Mouse (Mus musculus): Measurements from ENCODE around the gene Mecom. TPM values are rescaled to one million over a fixed set of nuclear protein-coding genes. Genes with fewer than 3 reads are reported as not detected.
"Not testable (repeated sequence)": the region's sequence is repeated elsewhere in the genome, so short reads cannot be mapped to it uniquely, and the experiment has no call there.

Gene Mecom
- polyA plus RNA-seq, 1 experiment: 4.3 TPM

DNA sequence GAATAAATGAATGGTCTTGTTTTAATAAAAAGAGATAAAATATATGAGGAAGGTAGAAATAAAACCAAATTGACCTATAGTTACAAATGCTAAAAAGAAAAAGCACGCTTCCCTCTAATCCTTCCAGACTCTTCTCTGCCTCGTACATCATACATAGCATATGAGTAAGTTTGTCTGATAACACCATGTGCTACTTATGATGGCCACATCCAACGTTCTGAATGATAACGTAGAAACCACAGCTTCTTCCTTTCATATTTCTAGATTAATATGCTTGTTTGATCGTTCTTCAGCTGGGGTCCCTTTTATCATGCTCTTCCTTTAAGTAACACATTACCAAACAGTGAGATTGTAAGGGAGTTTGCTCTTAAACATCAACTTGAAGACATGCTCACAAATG, 310.3 kb downstream of the Mecom start:
- whole genome bisulfite sequencing: 92% methylated on average over 5 of the region's 5 CpGs
- no peak for DNase-seq
- no peak overlapping the region for H3K4me3 ChIP-seq (replicated peaks; ENCODE audit: insufficient read depth, low read depth, low read length)
- no peaks in the 10 kb centered on the region for H3K27me3 ChIP-seq (ENCODE audit: control insufficient read depth, insufficient read depth, low read length)
- no peaks in the 10 kb centered on the region for H3K4me1 ChIP-seq (ENCODE audit: control insufficient read depth, insufficient read depth, low read length)
- TF ChIP-seq CTCF (IDR thresholded peaks at IDR 0.05; ENCODE audit: borderline replicate concordance, insufficient read depth, low read depth, low read length) (no peak), POLR2A (IDR thresholded peaks at IDR 0.05; ENCODE audit: borderline replicate concordance, insufficient read depth, low read length) (no peak)
- no peak overlapping the region for H3K27ac ChIP-seq (ENCODE audit: insufficient read depth, low read length)

DNA sequence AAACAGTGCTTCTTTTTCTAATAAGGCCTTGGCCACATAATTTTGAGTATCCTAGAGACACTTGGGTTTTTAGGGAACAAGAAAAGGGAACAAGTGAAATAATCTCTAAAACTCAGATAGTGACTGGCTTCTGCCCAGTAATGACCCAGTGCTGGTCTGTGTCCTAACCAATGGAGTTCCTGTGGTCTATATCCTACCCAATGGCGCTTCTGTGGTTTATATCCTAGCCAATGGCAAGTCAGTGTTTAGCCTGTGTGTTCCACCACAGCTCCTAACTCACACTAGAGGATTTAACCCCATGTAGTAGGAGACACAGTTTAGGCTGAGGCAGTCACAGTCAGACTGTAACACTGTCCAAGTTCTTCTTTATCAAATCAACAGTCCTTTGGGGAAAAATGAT, 313.8 kb downstream of the Mecom start:
- Histone ChIP-seq H3K4me1 (ENCODE audit: control insufficient read depth, insufficient read depth, low read length) (no peaks in the 10 kb centered on the region), H3K4me3 (replicated peaks; ENCODE audit: insufficient read depth, low read depth, low read length) (no peak overlapping the region), H3K27me3 (ENCODE audit: control insufficient read depth, insufficient read depth, low read length) (no peaks in the 10 kb centered on the region), H3K27ac (ENCODE audit: insufficient read depth, low read length) (no peak overlapping the region)
- DNase-seq: no peak
- no peak for TF ChIP-seq CTCF (IDR thresholded peaks at IDR 0.05; ENCODE audit: borderline replicate concordance, insufficient read depth, low read depth, low read length)
- TF ChIP-seq POLR2A (IDR thresholded peaks at IDR 0.05; ENCODE audit: borderline replicate concordance, insufficient read depth, low read length): no peak
- 89% methylated on average over 1 of the region's 1 CpGs for WGBS

- H3K27ac ChIP-seq (ENCODE audit: insufficient read depth, low read length): no peak overlapping the region
- DNase-seq: peak in 1 of 2 experiments; percentile 3
- 42% methylated on average over 12 of the region's 12 CpGs for WGBS
- no peaks in the 10 kb centered on the region for H3K4me1 ChIP-seq (ENCODE audit: control insufficient read depth, insufficient read depth, low read length)
- TF ChIP-seq POLR2A (IDR thresholded peaks at IDR 0.05; ENCODE audit: borderline replicate concordance, insufficient read depth, low read length) (no peak), CTCF (IDR thresholded peaks at IDR 0.05; ENCODE audit: borderline replicate concordance, insufficient read depth, low read depth, low read length) (no peak)
- H3K4me3 ChIP-seq (replicated peaks; ENCODE audit: insufficient read depth, low read depth, low read length): no peak overlapping the region
- H3K27me3 ChIP-seq (ENCODE audit: control insufficient read depth, insufficient read depth, low read length): no peaks in the 10 kb centered on the region
Observed at GRCm38 (mm10) chr3:30227964-30228670, 319.7 kb downstream of the Mecom start.

GRCm38 (mm10) chr3:30226928-30227370, 320.9 kb downstream of the Mecom start:
- H3K4me1 ChIP-seq (ENCODE audit: control insufficient read depth, insufficient read depth, low read length): no peaks in the 10 kb centered on the region
- H3K27me3 ChIP-seq (ENCODE audit: control insufficient read depth, insufficient read depth, low read length): no peaks in the 10 kb centered on the region
- no peak for DNase-seq
- H3K4me3 ChIP-seq (replicated peaks; ENCODE audit: insufficient read depth, low read depth, low read length): no peak overlapping the region
- TF ChIP-seq POLR2A (IDR thresholded peaks at IDR 0.05; ENCODE audit: borderline replicate concordance, insufficient read depth, low read length) (no peak), CTCF (IDR thresholded peaks at IDR 0.05; ENCODE audit: borderline replicate concordance, insufficient read depth, low read depth, low read length) (no peak)
- 12% methylated on average over 13 of the region's 13 CpGs for WGBS
- H3K27ac ChIP-seq (ENCODE audit: insufficient read depth, low read length): no peak overlapping the region

GRCm38 (mm10) chr3:30225200-30225599, 322.6 kb downstream of the Mecom start:
- H3K4me3 ChIP-seq (replicated peaks; ENCODE audit: insufficient read depth, low read depth, low read length); H3K4me1 ChIP-seq (ENCODE audit: control insufficient read depth, insufficient read depth, low read length); DNase-seq; H3K27me3 ChIP-seq (ENCODE audit: control insufficient read depth, insufficient read depth, low read length); H3K27ac ChIP-seq (ENCODE audit: insufficient read depth, low read length): not testable (repeated sequence)
- WGBS: 94% methylated on average over 6 of the region's 6 CpGs

DNA sequence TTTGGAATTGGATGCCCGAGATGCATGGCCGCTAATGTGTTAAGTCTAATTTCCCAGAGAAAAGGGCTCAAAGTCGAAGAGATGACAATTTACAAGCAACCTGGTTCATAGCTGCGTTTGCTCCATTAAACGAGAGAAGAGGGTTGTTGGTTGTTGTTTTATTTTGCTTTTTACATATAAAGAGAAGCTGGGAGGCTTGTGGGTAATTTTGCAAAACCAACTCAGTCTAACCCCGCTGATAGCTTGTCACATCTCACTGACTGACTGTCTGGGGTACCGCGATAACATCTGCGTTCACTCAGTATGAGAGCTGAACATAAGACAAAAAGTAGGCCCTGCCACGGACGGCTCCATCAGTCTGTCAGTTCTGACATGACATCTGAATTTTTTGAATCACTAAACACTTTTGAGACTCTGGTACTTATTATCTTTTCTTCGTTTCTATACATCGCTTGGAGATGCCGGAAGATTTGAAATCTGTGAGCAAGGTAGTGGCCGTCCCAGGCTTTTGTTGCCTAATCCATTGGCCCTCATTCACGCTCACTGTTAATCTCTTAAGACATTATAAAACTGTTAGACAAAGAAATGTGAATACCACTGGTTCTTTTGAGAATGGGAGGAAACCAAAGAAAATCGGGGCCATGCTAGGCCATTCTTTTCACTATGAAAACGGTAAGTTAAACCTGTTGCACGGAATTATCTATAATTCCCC, 327.0 kb downstream of the Mecom start:
- no peak overlapping the region for H3K4me3 ChIP-seq (replicated peaks; ENCODE audit: insufficient read depth, low read depth, low read length)
- no peak for TF ChIP-seq CTCF (IDR thresholded peaks at IDR 0.05; ENCODE audit: borderline replicate concordance, insufficient read depth, low read depth, low read length)
- no peak for TF ChIP-seq POLR2A (IDR thresholded peaks at IDR 0.05; ENCODE audit: borderline replicate concordance, insufficient read depth, low read length)
- no peaks in the 10 kb centered on the region for H3K4me1 ChIP-seq (ENCODE audit: control insufficient read depth, insufficient read depth, low read length)
- WGBS: 85% methylated on average over 19 of the region's 19 CpGs
- DNase-seq: no peak
- H3K27ac ChIP-seq (ENCODE audit: insufficient read depth, low read length): no peak overlapping the region
- H3K27me3 ChIP-seq (ENCODE audit: control insufficient read depth, insufficient read depth, low read length): no peaks in the 10 kb centered on the region; the same call in 1 of the 2 replicates

DNA sequence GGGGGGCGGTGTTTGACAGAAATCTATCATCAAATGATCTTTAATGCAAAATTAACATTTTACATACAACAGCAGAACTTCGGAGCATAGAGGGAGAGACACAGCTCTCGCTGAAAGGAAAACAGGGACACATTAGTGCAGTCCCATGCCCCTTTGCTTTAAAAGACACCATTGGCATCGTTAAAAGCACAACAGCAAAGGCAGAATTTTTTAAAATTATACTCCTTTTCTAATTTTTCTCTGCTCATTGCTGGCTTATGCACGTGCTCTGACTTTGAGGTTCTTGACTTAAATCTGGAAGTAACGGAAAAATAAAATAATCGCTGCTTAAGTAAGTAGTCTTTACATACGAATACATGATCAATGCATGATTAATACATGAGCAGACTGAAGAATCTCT, 327.9 kb downstream of the Mecom start:
- Histone ChIP-seq H3K4me1 (ENCODE audit: control insufficient read depth, insufficient read depth, low read length) (no peaks in the 10 kb centered on the region), H3K27ac (ENCODE audit: insufficient read depth, low read length) (no peak overlapping the region), H3K4me3 (replicated peaks; ENCODE audit: insufficient read depth, low read depth, low read length) (no peak overlapping the region), H3K27me3 (ENCODE audit: control insufficient read depth, insufficient read depth, low read length) (no peaks in the 10 kb centered on the region; the same call in 1 of the 2 replicates)
- WGBS: 49% methylated on average over 8 of the region's 8 CpGs
- DNase-seq: no peak
- no peak for TF ChIP-seq CTCF (IDR thresholded peaks at IDR 0.05; ENCODE audit: borderline replicate concordance, insufficient read depth, low read depth, low read length)
- TF ChIP-seq POLR2A (IDR thresholded peaks at IDR 0.05; ENCODE audit: borderline replicate concordance, insufficient read depth, low read length): no peak
